Mouse (Mus musculus) megakaryocyte, embryonic 14.5 days (primary cell): ENCODE data around the gene Gpr84. TPM values are rescaled to one million over a fixed set of nuclear protein-coding genes. Genes with fewer than 3 reads are reported as not detected.
A peak's percentile ranks its signal among the peaks of the same experiment; 100 is the strongest.

ENCODE experiments used
- H3K27me3 ChIP-seq: replicated peaks from 2 replicates; pipeline ENCODE3; 2012; ENCODE audit warnings: inconsistent platforms
- H3K36me3 ChIP-seq: replicated peaks from 2 replicates; pipeline ENCODE3; 2012; ENCODE audit warnings: low read length, inconsistent platforms, mixed read lengths
- H3K4me1 ChIP-seq: 2 replicates; pipeline ENCODE4 v1.6.1; 2012; ENCODE audit warnings: inconsistent platforms
- H3K4me3 ChIP-seq: replicated peaks from 2 replicates; pipeline ENCODE3; 2012; ENCODE audit warnings: moderate library complexity, mild to moderate bottlenecking, inconsistent platforms
- H3K9me3 ChIP-seq: 2 replicates; pipeline ENCODE4 v1.6.1; 2012; ENCODE audit warnings: inconsistent platforms
- FLI1 ChIP-seq: IDR thresholded peaks from 2 replicates; pipeline ENCODE4 v1.6.1; 2012; ENCODE audit warnings: low read length, inconsistent platforms, mixed read lengths
- GATA1 ChIP-seq: IDR thresholded peaks from 3 replicates; pipeline ENCODE4 v1.6.1; 2012; ENCODE audit warnings: mixed read lengths, low read length, inconsistent platforms, borderline replicate concordance
- polyA plus RNA-seq: library from polyadenylated mRNA; stranded (reverse); fragments of >175 nt; gene quantifications from 2 replicates; pipeline ENCODE4 v1.2.3, GENCODE M21; 2012; ENCODE audit warnings: low replicate concordance; ENCODE audit not compliant: insufficient read depth

The Gpr84 gene
- polyA plus RNA-seq: 1.00 and 1.6 TPM in 2 replicates

GRCm38 (mm10) chr15:103310365-103310910, at the start of gene Gpr84:
Gene Gpr84 (minus strand): TSS chr15:103310612.
- Histone ChIP-seq H3K9me3 (no peaks in the 10 kb centered on the region), H3K36me3 (peaks cover 44% of the 10 kb centered on the region), H3K4me3 (peak within 1 kb of the TSS; percentile 29), H3K27me3 (peaks cover 6% of the 10 kb centered on the region), H3K4me1 (peaks cover 89% of the 10 kb centered on the region)
- no peak for TF ChIP-seq FLI1
- TF ChIP-seq GATA1: no peak

DNA sequence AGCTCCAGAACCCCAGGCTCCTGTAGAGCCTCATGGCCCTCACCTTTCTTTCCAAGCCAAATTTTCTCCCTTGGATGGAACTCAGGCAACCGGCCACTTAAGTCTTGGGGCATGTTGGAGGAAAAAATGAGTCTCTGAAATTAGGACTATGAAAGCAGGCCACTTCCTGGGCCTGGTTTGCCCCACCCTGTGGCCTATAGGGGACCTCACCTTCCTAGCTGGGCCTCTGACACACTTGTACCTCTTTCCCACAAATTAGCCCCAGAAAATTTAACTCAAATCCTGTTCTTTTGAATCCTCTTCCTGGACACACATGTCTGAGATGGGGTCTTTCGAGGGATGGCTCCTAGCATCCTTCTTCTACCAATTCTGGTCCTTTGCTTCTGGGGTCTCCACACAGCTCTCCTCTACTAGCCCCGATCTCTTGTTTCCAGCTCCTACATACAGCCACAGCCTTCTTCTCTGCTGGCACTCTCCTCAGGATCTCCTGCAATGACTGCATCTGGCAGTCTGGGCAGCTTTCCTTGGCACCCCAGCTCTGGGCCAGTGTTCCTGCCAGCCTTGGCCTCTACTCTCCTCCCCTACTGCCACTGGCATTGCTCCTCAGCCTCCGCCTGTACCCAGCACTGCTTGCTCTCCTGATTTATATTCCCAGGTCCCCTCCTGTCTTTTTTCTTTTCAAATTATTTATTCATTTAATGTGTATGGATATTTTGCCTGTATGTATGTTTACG, 49.6 kb upstream of the Gpr84 start:
- Histone ChIP-seq H3K27me3 (no peaks in the 10 kb centered on the region), H3K4me1 (peaks cover 92% of the 10 kb centered on the region), H3K36me3 (peaks cover 54% of the 10 kb centered on the region), H3K4me3 (no peak overlapping the region), H3K9me3 (no peaks in the 10 kb centered on the region)
- no peak for TF ChIP-seq FLI1
- no peak for TF ChIP-seq GATA1

GRCm38 (mm10) chr15:103359122-103359510, 48.7 kb upstream of the Gpr84 start:
- peaks cover 63% of the 10 kb centered on the region for H3K36me3 ChIP-seq
- no peaks in the 10 kb centered on the region for H3K27me3 ChIP-seq
- TF ChIP-seq FLI1 (no peak), GATA1 (no peak)
- H3K9me3 ChIP-seq: no peaks in the 10 kb centered on the region
- H3K4me3 ChIP-seq: peak overlapping the region; percentile 83
- H3K4me1 ChIP-seq: peaks cover 87% of the 10 kb centered on the region

DNA sequence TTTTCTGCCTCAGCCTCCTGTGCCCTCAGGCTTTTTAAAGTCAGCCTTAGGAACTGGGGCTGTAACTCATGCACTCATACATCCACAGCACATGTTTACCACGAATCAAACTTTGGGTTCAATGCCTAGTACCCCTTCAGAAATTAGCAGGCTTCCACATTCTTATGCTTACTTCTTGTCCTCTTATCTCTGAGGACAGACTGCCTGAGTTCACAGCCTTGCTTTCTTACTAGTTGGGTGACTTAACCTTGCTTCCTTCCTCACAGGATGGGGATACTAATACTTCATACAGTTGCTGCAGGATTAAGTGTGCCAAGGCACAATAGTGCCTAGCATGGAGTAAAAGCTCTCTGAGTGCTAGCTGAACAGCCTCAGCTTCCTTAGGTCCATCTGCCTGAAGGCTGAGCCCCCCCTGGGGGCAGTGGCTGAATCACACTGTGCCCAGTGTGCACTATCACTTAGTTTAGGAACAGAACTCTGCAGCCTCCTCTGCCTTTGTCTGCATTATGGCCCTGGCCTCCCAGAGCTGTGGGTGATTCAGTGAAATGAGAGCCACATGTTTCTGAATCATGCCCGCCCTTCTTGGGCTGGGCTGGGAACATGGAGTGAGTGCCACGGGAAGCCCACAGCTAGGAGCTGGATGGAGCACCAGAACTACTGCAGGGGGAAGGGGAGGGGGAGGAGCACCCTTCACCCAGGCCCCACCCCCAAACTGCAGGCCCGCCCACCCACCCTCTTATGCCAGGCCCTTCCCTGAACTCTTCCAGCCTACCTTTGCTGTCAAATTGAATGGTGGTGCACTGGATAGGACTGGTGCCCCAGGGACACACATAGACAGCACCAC, 48.1 kb upstream of the Gpr84 start:
- Histone ChIP-seq H3K27me3 (no peaks in the 10 kb centered on the region), H3K4me1 (peaks cover 87% of the 10 kb centered on the region), H3K36me3 (peaks cover 69% of the 10 kb centered on the region), H3K9me3 (no peaks in the 10 kb centered on the region), H3K4me3 (peak overlapping the region; percentile 83)
- TF ChIP-seq GATA1: no peak; the same call in 2 of the 3 replicates
- TF ChIP-seq FLI1: no peak

DNA sequence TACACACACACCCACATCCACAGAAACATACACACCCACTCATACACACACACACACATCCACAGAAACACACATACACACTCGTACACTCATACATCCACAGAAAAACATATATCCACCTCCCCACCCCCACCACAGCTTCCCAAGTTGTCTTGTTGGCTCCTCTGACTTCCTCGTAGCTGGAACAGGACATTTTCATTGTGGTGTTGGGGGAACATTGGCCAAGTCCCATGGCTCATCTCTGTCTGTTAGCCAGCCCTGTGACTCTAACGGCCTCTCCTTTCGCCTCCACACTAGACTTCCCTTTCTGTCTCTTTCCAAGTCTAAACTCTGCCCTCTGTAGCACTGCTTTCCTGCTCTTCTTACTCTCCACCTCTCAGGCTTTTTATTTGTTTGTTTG, 47.4 kb upstream of the Gpr84 start:
- Histone ChIP-seq H3K4me3 (no peak overlapping the region), H3K9me3 (no peaks in the 10 kb centered on the region), H3K4me1 (peaks cover 87% of the 10 kb centered on the region), H3K27me3 (no peaks in the 10 kb centered on the region), H3K36me3 (peaks cover 76% of the 10 kb centered on the region)
- no peak for TF ChIP-seq FLI1
- TF ChIP-seq GATA1: no peak

GRCm38 (mm10) chr15:103356130-103356529, 45.7 kb upstream of the Gpr84 start:
- Histone ChIP-seq H3K9me3 (no peaks in the 10 kb centered on the region), H3K27me3 (no peaks in the 10 kb centered on the region), H3K36me3 (peaks cover 81% of the 10 kb centered on the region), H3K4me3 (no peak overlapping the region), H3K4me1 (peaks cover 79% of the 10 kb centered on the region)
- TF ChIP-seq FLI1 (no peak), GATA1 (no peak)

DNA sequence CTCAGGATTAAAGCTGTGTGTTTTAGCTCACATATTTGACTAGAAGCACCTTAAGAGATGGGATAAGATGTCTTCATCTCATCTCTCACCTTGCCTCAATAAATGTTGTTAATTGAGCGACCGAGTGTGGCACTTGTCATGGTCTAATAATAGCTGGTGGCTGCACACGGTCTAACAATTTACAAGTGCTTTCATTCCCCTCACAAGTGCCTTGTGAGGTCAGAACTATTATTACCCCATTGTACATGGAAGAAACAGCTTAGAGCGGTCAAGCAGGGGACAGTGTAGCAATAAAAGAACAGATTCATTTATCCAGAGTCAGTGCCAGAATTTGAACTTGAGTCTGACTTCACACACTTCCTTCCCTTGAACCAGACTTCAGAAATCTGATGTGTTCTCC, 45.0 kb upstream of the Gpr84 start:
- Histone ChIP-seq H3K4me3 (no peak overlapping the region), H3K27me3 (no peaks in the 10 kb centered on the region), H3K9me3 (no peaks in the 10 kb centered on the region), H3K36me3 (peaks cover 86% of the 10 kb centered on the region), H3K4me1 (peaks cover 72% of the 10 kb centered on the region)
- TF ChIP-seq FLI1: no peak
- TF ChIP-seq GATA1: no peak

GRCm38 (mm10) chr15:103354690-103355089, 44.3 kb upstream of the Gpr84 start:
- H3K36me3 ChIP-seq: peaks cover 86% of the 10 kb centered on the region
- no peak for TF ChIP-seq FLI1
- no peak for TF ChIP-seq GATA1
- H3K27me3 ChIP-seq: no peaks in the 10 kb centered on the region

GRCm38 (mm10) chr15:103353511-103354256, 43.3 kb upstream of the Gpr84 start:
- Histone ChIP-seq H3K4me3 (no peak overlapping the region), H3K36me3 (peaks cover 96% of the 10 kb centered on the region), H3K4me1 (peaks cover 54% of the 10 kb centered on the region), H3K9me3 (no peaks in the 10 kb centered on the region), H3K27me3 (no peaks in the 10 kb centered on the region)
- TF ChIP-seq FLI1 (no peak), GATA1 (no peak)

More at GRCm38 (mm10) chr15:103354690-103355089, 44.3 kb upstream of the Gpr84 start:
- H3K9me3 ChIP-seq: no peaks in the 10 kb centered on the region
- peaks cover 64% of the 10 kb centered on the region for H3K4me1 ChIP-seq
- no peak overlapping the region for H3K4me3 ChIP-seq
